Mouse (Mus musculus) hematopoietic stem cell, adult 5-6 weeks (primary cell): ENCODE measurements around the gene Olfr378. TPM values are rescaled to one million over a fixed set of nuclear protein-coding genes. Genes with fewer than 3 reads are reported as not detected.

Experiments
- ATAC-seq, 2 experiments: fragments of 125-278 bp in 1 of 2; replicated peaks in 1 of 2; 2 replicates each; pipeline ENCODE4 v1.8.0; 2016 to 2017; ENCODE audit warnings: inconsistent platforms in 2 of 2, mild to moderate bottlenecking in 2 of 2, moderate number of reproducible peaks in 2 of 2, low read depth in 1 of 2, moderate TSS enrichment in 1 of 2; ENCODE audit not compliant: low FRiP score in 2 of 2, poor library complexity in 2 of 2, severe bottlenecking in 2 of 2, insufficient read depth in 1 of 2, low TSS enrichment in 1 of 2
- total RNA-seq: library from RNA; stranded (forward); fragments of 172-1452, 232-1000 nt; gene quantifications from 2 replicates; pipeline ENCODE4 v1.2.3, GENCODE M21; 2017

Gene Olfr378
- not detected in 2 replicates for total RNA-seq

GRCm38 (mm10) chr11:73428377-73428776 is at the start of gene Olfr378:
Olfr378 (minus strand) TSS chr11:73428477.
- no peak for ATAC-seq

- no peak for ATAC-seq
These were observed 29.1 kb upstream of the Olfr378 start, which contains the start of gene Olfr380 for GRCm38 (mm10) chr11:73457408-73457807. Olfr380 (minus strand) TSS chr11:73457508.

GRCm38 (mm10) chr11:73399514-73399913 is 28.8 kb downstream of the Olfr378 start, which contains the start of gene Olfr1:
Olfr1 (minus strand) TSS chr11:73399614.
- ATAC-seq = no peak

- no peak for ATAC-seq
These were observed 32.9 kb downstream of the Olfr378 start for GRCm38 (mm10) chr11:73395374-73395773.

Other genes with a start within 250 kb of the Olfr378 start
- 6.6 and 16.3 TPM in 2 replicates for gene Ctns, start 229.4 kb downstream of the Olfr378 start, total RNA-seq
- gene Shpk, start 229.0 kb downstream of the Olfr378 start, total RNA-seq = 1.9 and 2.7 TPM in 2 replicates
- gene Trpv1, start 194.2 kb downstream of the Olfr378 start, total RNA-seq = not detected in 2 replicates
- not detected in 2 replicates for gene Trpv3, start 161.1 kb downstream of the Olfr378 start, total RNA-seq
- gene Aspa, start 98.9 kb downstream of the Olfr378 start, total RNA-seq = 12.3 and 17.8 TPM in 2 replicates
- gene Gm49340, start 98.7 kb downstream of the Olfr378 start, total RNA-seq = not detected in 2 replicates
- gene Spata22, start 98.7 kb downstream of the Olfr378 start, total RNA-seq = not detected in 2 replicates
- not detected in 2 replicates for gene Olfr20, start 77.7 kb downstream of the Olfr378 start, total RNA-seq
- gene Olfr376, start 57.2 kb downstream of the Olfr378 start, total RNA-seq = not detected in 2 replicates
- not detected in 2 replicates for gene Olfr1, start 28.9 kb downstream of the Olfr378 start, total RNA-seq
- not detected in 2 replicates for gene Olfr380, start 29.0 kb upstream of the Olfr378 start, total RNA-seq
- not detected in 2 replicates for gene Olfr381, start 63.1 kb upstream of the Olfr378 start, total RNA-seq
- gene Olfr382, start 88.7 kb upstream of the Olfr378 start, total RNA-seq = not detected in 2 replicates
- not detected in 2 replicates for gene Olfr385, start 164.5 kb upstream of the Olfr378 start, total RNA-seq
- not detected in 2 replicates for gene Olfr384, start 170.1 kb upstream of the Olfr378 start, total RNA-seq